Mouse (Mus musculus) heart, embryonic 14.5 days (tissue): ENCODE data around the gene Tmem267. TPM values are rescaled to one million over a fixed set of nuclear protein-coding genes. Genes with fewer than 3 reads are reported as not detected.

Source experiments
- ATAC-seq: fragments of 200-750 bp; cut with Nextera tagmentation; 2 replicates; pipeline ENCODE4 v1.8.0; 2017; ENCODE audit warnings: low read depth, moderate TSS enrichment; ENCODE audit not compliant: insufficient number of reproducible peaks, insufficient read depth, low FRiP score
- H3K27ac ChIP-seq, 2 experiments: fragments of 200-500 bp in 1 of 2; fragments of 300-500 bp in 1 of 2; sonication (generic) in 1 of 2; replicated peaks in 1 of 2; 2 replicates each; pipeline ENCODE4 v1.5.1; 2012 to 2014; ENCODE audit warnings: low read depth in 2 of 2, low read length in 2 of 2, control low read depth in 1 of 2, mild to moderate bottlenecking in 1 of 2, mixed read lengths in 1 of 2; ENCODE audit not compliant: control insufficient read depth in 1 of 2, insufficient read depth in 1 of 2
- H3K27me3 ChIP-seq: fragments of 300-500 bp; sonication (generic); 2 replicates; pipeline ENCODE4 v1.6.1; 2014; ENCODE audit warnings: mild to moderate bottlenecking, low read length, control low read depth; ENCODE audit not compliant: control insufficient read depth, insufficient read depth
- H3K36me3 ChIP-seq: fragments of 300-500 bp; sonication (generic); 2 replicates; pipeline ENCODE4 v1.6.1; 2014; ENCODE audit warnings: mild to moderate bottlenecking, control low read depth, low read length, mixed read lengths; ENCODE audit not compliant: control insufficient read depth, insufficient read depth
- H3K4me1 ChIP-seq, 2 experiments: fragments of 200-500 bp in 1 of 2; fragments of 300-500 bp in 1 of 2; sonication (generic) in 1 of 2; 2 replicates each; pipeline ENCODE4 v1.6.1; 2012 to 2014; ENCODE audit warnings: low read length in 2 of 2, control low read depth in 1 of 2, mixed read lengths in 1 of 2; ENCODE audit not compliant: control insufficient read depth in 2 of 2, insufficient read depth in 2 of 2
- H3K4me2 ChIP-seq: fragments of 300-500 bp; sonication (generic); 2 replicates; pipeline ENCODE4 v1.6.1; 2014; ENCODE audit warnings: mild to moderate bottlenecking, low read length
- H3K4me3 ChIP-seq, 2 experiments: fragments of 200-500 bp in 1 of 2; fragments of 300-500 bp in 1 of 2; sonication (generic) in 1 of 2; 2 replicates each; pipeline ENCODE4 v1.5.1; 2012 to 2014; ENCODE audit warnings: low read length in 2 of 2, mild to moderate bottlenecking in 2 of 2, control low read depth in 1 of 2, low read depth in 1 of 2, moderate library complexity in 1 of 2; ENCODE audit not compliant: control insufficient read depth in 1 of 2, insufficient read depth in 1 of 2
- H3K9ac ChIP-seq: fragments of 300-500 bp; sonication (generic); 2 replicates; pipeline ENCODE4 v1.6.1; 2014; ENCODE audit warnings: mild to moderate bottlenecking, low read length
- H3K9me3 ChIP-seq: fragments of 300-500 bp; sonication (generic); 2 replicates; pipeline ENCODE4 v1.6.1; 2016; ENCODE audit warnings: low read length, control low read depth; ENCODE audit not compliant: control insufficient read depth
- WGBS: fragments of 180-500 bp; shearing (Covaris S2); extraction: QIAGEN DNeasy Blood & Tissue Kit; methylation state at CpG from one replicate; pipeline ENCODE4 v1.1.7; 2014; 5-methylcytosine and 5-hydroxymethylcytosine counted together
- polyA plus RNA-seq: library from polyadenylated mRNA; unstranded; fragments of >200 nt; fragmentation: Nextera tagmentation; extraction: Ambion mirVana; gene quantifications from 2 replicates; pipeline ENCODE4 v1.2.1, GENCODE M21; 2014

The Tmem267 gene
- 1.7 and 2.4 TPM in 2 replicates for polyA plus RNA-seq

GRCm38 (mm10) chr13:119487880-119488580, at the start of gene Tmem267, which contains the start of gene 3110070M22Rik:
TSS of gene Tmem267 (plus strand) at chr13:119488039.
TSS of gene 3110070M22Rik (minus strand) at chr13:119488383.
- H3K27me3 ChIP-seq, result no peaks in the 10 kb centered on the region
- WGBS, result 59% methylated on average over 87 of the region's 87 CpGs
- H3K4me2 ChIP-seq, result no peak within 1 kb of the TSS
- peaks cover 8% of the 10 kb centered on the region for H3K9me3 ChIP-seq
- no peak within 1 kb of the TSS for H3K4me3 ChIP-seq
- peak within 1 kb of the TSS; percentile 46 to 67; a peak in 3 of 4 replicates for H3K27ac ChIP-seq
- no peaks in the 10 kb centered on the region for H3K4me1 ChIP-seq
- no peak for ATAC-seq
- peaks cover 33% of the 10 kb centered on the region for H3K36me3 ChIP-seq
- no peak within 1 kb of the TSS; the same call in none of the 2 replicates for H3K9ac ChIP-seq

DNA sequence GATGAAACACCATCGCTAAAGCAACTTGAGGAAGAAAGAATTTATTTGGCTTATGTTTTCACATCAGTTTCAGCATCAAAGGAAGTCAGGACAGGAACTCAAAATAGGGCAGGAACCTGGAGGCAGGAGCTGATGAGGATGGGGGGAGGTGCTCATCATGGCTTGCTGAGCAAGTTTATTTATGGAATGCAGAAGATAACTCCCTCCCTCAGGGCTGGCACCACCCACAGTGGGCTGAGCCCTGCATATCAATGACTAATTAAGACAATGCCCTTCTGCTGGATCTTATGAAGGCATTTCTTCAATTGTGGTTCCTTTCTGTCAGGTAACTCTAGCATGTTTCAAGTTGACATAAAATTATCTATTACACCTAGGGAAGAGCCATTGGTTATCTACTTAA, 45.6 kb upstream of the Tmem267 start:
- Histone ChIP-seq H3K4me3 (no peak overlapping the region), H3K4me2 (no peak overlapping the region), H3K4me1 (no peaks in the 10 kb centered on the region), H3K27ac (no peak overlapping the region), H3K9me3 (no peaks in the 10 kb centered on the region), H3K9ac (no peak overlapping the region), H3K27me3 (no peaks in the 10 kb centered on the region), H3K36me3 (peaks cover 85% of the 10 kb centered on the region)
- no peak for ATAC-seq
- WGBS, result 77% methylated on average over 1 of the region's 1 CpGs

- ATAC-seq, result no peak
- no peaks in the 10 kb centered on the region for H3K27me3 ChIP-seq
- H3K4me1 ChIP-seq, result no peaks in the 10 kb centered on the region
- 0 out of 2 replicates have a peak, but pooled peaks cover 2% of the 10 kb centered on the region for H3K9me3 ChIP-seq
- H3K27ac ChIP-seq, result no peak overlapping the region
- H3K9ac ChIP-seq, result no peak overlapping the region
- no peak overlapping the region for H3K4me3 ChIP-seq
- H3K36me3 ChIP-seq, result peaks cover 76% of the 10 kb centered on the region
- H3K4me2 ChIP-seq, result no peak overlapping the region
- WGBS, result 90% methylated on average over 4 of the region's 4 CpGs
Observed at GRCm38 (mm10) chr13:119453563-119453962, 34.3 kb upstream of the Tmem267 start.

GRCm38 (mm10) chr13:119455082-119455481, 32.8 kb upstream of the Tmem267 start:
- Histone ChIP-seq H3K9ac (no peak overlapping the region), H3K36me3 (peaks cover 81% of the 10 kb centered on the region), H3K27me3 (no peaks in the 10 kb centered on the region), H3K4me2 (no peak overlapping the region), H3K4me1 (no peaks in the 10 kb centered on the region), H3K9me3 (0 out of 2 replicates have a peak, but pooled peaks cover 2% of the 10 kb centered on the region), H3K27ac (no peak overlapping the region), H3K4me3 (no peak overlapping the region)
- no peak for ATAC-seq

DNA sequence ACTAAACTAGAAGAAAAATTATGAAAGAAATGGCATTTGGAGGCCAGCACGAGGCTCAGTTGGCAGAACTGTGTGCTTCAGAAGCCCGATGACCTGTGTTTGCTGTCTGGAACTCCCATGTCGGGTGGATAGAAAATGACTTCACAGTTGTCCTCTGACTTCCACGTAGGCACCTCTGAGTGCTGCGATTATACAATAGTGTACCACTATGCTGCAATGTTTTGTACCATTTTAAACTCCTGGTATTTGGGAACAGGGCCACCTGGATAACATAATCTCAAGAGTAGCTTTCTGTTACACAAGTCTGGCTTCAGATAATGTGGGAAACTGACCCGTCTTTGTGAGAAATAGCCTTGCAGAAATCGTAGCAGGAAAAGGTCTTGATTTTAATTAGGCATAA, 31.5 kb upstream of the Tmem267 start:
- no peaks in the 10 kb centered on the region for H3K27me3 ChIP-seq
- no peak overlapping the region for H3K27ac ChIP-seq
- no peak overlapping the region for H3K4me2 ChIP-seq
- H3K4me3 ChIP-seq, result no peak overlapping the region
- 85% methylated on average over 7 of the region's 7 CpGs for WGBS
- H3K36me3 ChIP-seq, result peaks cover 68% of the 10 kb centered on the region
- H3K4me1 ChIP-seq, result no peaks in the 10 kb centered on the region
- ATAC-seq, result no peak
- no peaks in the 10 kb centered on the region for H3K9me3 ChIP-seq
- H3K9ac ChIP-seq, result no peak overlapping the region

- Histone ChIP-seq H3K9ac (peak overlapping the region; percentile 89), H3K4me1 (peaks cover 3 to 8% of the 10 kb centered on the region in 2 experiments), H3K9me3 (no peaks in the 10 kb centered on the region), H3K4me3 (peak overlapping the region; percentile 69 to 84), H3K36me3 (peaks cover 32% of the 10 kb centered on the region), H3K4me2 (peak overlapping the region; percentile 91), H3K27ac (peak overlapping the region; percentile 36 to 75), H3K27me3 (no peaks in the 10 kb centered on the region)
- 9% methylated on average over 10 of the region's 10 CpGs for WGBS
- ATAC-seq, result no peak
Observed at GRCm38 (mm10) chr13:119461900-119462595, 25.8 kb upstream of the Tmem267 start.

- H3K36me3 ChIP-seq, result peaks cover 36% of the 10 kb centered on the region
- H3K9me3 ChIP-seq, result no peaks in the 10 kb centered on the region
- no peaks in the 10 kb centered on the region for H3K27me3 ChIP-seq
- peak within 1 kb of the TSS; percentile 89 for H3K9ac ChIP-seq
- ATAC-seq, result peak; percentile 88
- peak within 1 kb of the TSS; percentile 40 to 75 for H3K27ac ChIP-seq
- 2% methylated on average over 57 of the region's 57 CpGs for WGBS
- H3K4me2 ChIP-seq, result peak within 1 kb of the TSS; percentile 91
- H3K4me3 ChIP-seq, result peak within 1 kb of the TSS; percentile 69 to 84
- H3K4me1 ChIP-seq, result peaks cover 3 to 8% of the 10 kb centered on the region in 2 experiments
Observed at GRCm38 (mm10) chr13:119462596-119463560, 25.0 kb upstream of the Tmem267 start, which contains the start of gene 4833420G17Rik. TSS of gene 4833420G17Rik (plus strand) at chr13:119462768.
